Mouse (Mus musculus) MN1 (cell line): ENCODE results near the gene Gm20909.
"Not testable (repeated sequence)": the region's sequence is repeated elsewhere in the genome, so short reads cannot be mapped to it uniquely, and the experiment has no call there.

Experiments used
- DNase-seq: peaks from one replicate; pipeline ENCODE4 v3.0.0-alpha.2; 2016; ENCODE audit warnings: low spot score

Gene Gm20909

GRCm38 (mm10) chrY:21164270-21164669 lies at the start of gene Gm20909:
Gene Gm20909 (plus strand): TSS chrY:21164570.
- DNase-seq, result not testable (repeated sequence)
